Mouse (Mus musculus): ENCODE data around the gene Gls2. TPM values are rescaled to one million over a fixed set of nuclear protein-coding genes. Genes with fewer than 3 reads are reported as not detected.

Gls2 gene
- polyA plus RNA-seq, 1 experiment = 39.4 TPM

DNA sequence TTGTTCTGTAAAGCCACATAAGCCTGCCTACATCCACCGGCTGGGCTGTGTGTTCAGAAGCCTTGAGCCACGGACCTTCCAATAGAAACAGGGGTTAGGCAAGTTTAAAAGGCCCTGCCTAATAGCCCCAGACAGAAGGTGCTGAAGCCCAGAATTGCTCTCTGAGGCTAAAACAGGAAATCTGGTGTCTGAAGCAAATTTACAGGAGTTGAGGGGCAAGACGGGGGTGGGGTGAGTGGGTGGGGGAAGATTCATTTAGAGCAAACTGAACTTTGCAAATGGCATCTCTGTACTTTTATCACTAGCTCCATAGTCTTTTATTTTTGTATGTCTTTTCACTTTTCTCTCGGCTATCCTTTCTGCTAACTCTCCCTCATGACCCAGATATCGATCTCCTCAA, 36.9 kb downstream of the Gls2 start:
- no peak for DNase-seq (ENCODE audit: extremely low spot score in 1 of 2, low spot score in 1 of 2)

DNA sequence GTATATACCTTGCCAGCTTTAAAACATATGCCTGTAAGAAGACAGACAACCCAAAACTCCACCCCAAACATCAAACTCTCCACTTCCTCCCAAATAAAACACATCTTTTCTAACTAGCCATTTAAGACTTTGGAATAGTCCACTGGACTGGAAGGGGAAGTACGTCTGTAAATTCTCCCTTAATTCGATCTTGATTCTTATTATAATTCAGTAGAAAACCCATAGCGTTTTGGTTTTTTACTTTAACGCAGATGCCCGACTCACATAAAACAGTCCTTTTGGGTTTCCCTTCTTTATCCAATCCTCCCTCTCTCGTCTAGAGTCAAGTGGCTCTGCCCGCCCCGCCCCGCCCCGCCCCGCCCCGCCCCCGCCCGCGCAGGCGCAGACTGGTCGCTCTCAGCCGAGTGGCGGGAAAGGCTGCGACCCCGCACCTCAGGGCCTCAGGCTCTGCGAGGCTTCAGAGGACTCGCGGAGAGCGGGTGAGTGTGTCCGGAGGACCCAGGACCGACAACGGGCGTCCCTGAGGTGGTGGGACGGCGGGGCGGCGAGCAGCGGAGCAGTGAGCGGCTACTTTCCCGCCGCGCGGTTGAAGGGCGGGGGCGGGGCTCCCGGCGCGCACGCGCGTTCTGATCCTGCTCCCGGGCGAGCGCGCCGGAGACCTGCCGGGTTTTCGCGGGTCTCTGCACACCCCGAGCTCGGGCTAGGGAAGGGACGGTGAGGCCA, 37.6 kb downstream of the Gls2 start, which contains the start of gene Timeless:
Gene Timeless, plus strand, starts transcription at position 369 of the 723 bp plus-strand sequence.
- DNase-seq (ENCODE audit: extremely low spot score in 1 of 2, low spot score in 1 of 2) = peak in 1 of 2 experiments; percentile 84

DNA sequence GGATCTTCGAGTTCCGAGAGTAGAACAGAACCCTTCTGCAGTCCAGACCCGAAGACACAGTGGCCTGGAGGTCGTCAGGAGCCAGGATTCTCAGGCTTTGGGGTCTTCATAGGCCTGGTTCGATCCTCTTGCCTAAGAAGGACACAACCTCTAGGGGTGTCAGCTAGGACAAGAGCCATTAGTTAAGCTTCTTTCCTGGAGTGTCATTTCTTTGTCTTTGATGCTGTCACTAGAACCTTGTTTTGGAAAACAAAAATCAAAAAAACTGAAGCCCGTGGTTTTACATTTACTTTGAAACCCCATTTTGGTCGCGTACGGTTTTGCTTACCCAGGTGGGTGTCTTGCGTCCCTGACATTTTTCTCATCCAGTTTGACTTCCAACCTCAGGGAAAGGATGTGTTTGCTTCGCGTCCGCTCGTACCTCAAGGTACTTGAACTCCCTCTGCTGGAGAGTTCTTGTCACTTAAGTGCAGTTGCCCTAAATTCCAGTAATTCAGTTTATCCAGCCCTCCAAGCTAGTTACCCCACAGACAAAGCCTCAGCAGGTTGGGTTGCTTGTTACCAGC, 38.2 kb downstream of the Gls2 start:
- DNase-seq (ENCODE audit: extremely low spot score in 1 of 2, low spot score in 1 of 2) = peak in 1 of 2 experiments; percentile 85

DNA sequence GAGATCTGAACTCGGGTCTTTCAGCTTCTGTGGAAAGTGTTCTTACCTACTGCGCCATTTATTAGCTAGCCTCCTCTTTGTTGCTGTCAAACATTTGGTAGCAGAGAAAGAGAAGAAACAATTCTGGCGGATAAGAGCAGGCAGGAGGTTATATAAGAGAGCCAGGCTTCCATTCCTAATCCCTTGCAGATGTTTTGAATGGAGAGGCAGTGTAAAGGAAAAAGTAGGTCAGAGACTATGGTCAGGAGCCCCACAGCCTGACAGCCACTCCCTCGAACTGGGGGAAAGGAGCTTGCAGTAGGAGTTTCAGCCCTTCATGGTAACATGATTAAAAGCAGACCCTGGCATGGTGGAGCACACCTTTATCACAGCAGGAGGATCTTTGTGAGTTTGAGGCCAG, 42.1 kb downstream of the Gls2 start:
- no peak for DNase-seq (ENCODE audit: extremely low spot score in 1 of 2, low spot score in 1 of 2)

DNA sequence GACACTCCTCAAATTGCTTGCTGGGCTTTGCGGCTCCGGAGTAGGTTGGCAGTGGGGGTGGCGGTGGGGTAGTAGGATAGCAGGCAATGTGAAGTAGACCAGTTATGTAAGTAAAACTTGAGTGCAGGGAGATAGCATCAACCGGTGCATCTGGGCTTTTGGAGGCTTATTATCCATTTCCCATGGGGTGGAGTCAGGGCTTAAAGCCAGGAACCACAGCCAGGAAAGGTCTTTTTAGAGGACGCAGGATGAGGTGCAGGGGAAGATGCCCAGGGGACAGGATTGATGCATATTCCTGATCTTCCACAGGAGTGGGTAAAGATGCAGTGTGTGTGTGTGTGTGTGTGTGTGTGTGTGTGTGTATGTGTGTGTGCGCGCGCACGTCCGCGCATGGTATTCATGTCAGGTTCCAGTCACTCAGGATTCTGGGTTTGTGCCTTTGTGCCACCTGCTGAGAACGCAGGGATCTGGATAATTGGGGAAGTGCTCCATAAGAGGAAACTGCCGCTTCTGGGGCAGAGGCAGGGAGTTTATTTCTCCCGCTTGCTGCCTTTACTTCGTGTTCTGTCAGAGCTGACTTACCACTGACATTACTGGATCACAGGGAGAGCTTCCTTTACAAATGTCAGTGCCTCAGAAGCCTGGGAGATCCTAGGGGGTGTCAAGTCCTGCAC, 43.7 kb downstream of the Gls2 start:
- DNase-seq (ENCODE audit: extremely low spot score in 1 of 2, low spot score in 1 of 2) = peak in 1 of 2 experiments; percentile 32

DNA sequence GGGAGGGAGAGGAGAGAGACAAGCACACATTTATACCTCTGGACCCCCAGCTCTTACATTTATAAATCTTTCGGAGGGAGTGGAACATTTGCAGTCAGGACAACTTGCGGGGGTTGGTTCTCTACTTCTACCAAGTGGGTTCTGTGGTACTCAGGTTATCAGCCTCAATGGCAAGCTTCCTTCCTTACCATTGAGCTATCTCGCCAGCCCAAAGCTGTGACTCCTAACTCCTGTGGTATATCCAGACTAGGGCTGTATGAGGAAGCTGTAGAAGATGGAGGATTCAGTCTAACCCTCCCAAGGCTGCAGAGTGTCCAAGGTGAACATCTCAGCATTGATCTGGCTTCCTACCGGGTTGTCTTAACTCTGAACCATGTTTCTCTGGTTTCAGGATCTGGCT, 44.9 kb downstream of the Gls2 start:
- no peak for DNase-seq (ENCODE audit: extremely low spot score in 1 of 2, low spot score in 1 of 2)

DNA sequence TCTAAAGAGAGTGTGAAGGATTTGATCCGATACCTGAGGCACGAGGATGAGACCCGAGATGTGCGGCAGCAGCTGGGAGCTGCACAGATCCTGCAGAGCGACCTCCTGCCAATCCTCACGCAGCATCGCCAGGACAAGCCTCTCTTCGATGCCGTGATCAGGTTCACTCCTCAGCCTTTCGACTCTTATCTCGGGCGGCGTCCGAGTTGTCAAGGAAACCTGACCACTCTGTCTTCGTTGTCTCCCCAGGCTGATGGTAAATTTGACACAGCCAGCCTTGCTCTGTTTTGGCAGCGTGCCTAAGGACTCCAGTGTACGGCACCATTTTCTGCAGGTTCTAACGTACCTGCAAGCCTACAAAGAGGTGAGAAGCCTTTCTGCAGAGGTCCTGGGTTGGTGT, 45.9 kb downstream of the Gls2 start:
- no peak for DNase-seq (ENCODE audit: extremely low spot score in 1 of 2, low spot score in 1 of 2)

DNA sequence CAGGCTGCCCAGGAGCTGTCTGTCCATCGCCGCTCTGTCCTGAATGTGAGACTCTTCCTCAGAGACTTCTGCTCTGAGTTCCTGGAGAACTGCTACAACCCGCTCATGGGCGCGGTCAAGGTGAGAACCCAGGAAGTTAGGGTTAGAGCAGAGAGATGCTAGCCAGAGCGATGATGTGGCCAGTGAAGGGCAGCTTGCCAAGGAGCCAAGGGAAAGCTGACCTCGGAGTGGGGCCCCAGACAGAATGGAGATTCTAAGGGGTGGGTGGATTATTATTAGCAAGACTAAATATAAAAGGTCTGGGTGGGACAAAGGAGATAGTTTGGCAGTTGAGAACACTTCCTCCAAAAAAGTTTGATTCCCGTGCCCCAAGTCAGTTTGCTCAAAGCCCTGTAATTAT, 49.0 kb downstream of the Gls2 start:
- no peak for DNase-seq (ENCODE audit: extremely low spot score in 1 of 2, low spot score in 1 of 2)

DNA sequence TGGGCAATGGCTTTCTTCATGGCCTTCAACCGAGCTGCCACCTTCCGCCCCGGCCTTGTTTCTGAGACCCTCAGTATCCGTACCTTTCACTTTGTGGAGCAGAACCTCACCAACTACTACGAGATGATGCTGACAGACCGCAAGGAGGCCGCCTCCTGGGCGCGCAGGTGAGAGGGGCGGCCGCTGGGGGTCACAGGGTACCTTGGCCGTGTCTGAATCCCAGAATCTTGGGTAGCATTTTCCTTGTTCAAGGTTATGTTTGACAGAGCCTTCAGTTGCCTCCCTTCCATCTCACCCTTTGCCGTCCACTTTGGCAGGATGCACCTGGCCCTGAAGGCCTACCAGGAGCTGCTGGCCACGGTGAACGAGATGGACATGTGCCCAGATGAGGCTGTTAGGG, 49.9 kb downstream of the Gls2 start:
- no peak for DNase-seq (ENCODE audit: extremely low spot score in 1 of 2, low spot score in 1 of 2)

DNA sequence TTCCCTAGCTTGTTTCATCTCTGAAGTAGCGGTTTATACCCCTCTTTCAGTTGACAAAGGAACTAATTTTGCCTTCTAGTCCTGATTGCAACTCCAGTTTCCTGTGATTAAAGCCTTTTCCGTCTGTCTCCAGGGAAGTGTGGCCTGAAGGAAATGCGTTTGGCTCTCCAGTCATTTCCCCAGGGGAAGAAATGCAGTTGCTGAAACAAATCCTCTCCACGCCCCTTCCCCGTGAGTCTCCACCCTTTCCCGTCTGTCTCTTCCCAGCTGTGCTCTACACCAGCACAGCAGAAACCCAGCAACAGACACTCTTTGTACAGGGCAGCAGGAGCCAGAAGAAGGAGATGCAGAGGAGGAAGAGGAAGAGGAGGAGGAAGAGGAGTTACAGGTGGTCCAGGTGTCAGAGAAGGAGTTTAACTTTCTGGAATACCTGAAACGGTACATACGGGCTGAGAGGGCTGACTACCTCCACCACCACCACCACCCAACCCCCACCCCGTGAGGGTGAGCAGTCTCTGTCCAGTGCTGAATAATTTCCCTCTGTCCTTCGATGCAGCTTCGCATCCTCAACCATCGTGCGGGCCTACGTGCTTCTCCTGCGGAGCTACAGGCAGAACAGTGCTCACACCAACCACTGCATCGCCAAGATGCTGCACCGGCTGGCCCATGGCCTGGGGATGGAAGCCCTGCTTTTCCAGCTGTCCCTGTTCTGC, 52.9 kb downstream of the Gls2 start:
- no peak for DNase-seq (ENCODE audit: extremely low spot score in 1 of 2, low spot score in 1 of 2)

DNA sequence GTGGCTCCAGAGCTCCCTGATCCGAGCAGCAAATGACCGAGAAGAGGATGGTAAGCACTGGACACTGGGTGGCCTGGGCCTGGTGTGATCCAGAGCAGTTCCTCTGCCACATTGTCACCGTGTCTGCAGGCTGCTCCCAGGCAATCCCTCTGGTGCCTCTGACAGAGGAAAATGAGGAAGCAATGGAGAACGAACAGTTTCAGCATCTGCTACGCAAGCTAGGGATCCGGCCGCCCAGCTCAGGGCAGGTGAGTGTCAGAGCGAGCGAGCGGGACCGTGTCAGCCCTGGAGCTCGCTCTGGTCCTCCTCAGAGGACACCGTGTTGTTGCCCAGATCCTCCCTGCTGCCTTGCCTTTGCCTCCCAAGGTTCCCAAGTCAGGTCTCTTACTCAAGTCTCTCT, 56.3 kb downstream of the Gls2 start:
- DNase-seq (ENCODE audit: extremely low spot score in 1 of 2, low spot score in 1 of 2) = no peak

DNA sequence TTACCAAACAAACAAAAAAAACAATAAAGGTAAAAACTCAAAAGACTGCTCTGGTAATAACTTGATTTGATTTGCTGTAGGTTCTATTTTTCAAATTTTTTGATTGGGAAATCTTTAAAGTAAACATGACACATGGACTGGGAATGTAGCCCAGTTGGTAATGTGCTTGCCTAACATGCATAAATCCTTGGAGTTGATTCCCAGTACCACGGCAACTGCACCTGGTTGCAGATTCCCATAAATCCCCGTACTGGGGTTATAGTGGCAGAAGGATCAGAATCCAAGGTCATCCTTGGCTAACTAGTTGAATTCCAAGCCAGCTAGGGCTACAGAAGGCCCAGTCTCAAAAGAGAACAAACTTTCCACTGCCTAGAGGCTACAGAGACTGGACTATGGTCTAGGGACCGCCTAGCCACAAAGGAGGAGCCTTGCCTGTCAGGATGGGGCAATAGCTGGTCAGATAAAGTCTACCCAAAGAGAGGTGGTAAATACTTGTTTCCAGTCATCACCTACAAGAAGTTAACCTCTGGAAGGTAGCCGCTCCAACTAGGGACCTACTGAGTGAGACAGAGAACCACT, 59.5 kb downstream of the Gls2 start, which contains the start of gene Apon:
Gene Apon, plus strand, starts transcription at position 420 of the 579 bp plus-strand sequence.
- DNase-seq (ENCODE audit: extremely low spot score in 1 of 2, low spot score in 1 of 2) = no peak

DNA sequence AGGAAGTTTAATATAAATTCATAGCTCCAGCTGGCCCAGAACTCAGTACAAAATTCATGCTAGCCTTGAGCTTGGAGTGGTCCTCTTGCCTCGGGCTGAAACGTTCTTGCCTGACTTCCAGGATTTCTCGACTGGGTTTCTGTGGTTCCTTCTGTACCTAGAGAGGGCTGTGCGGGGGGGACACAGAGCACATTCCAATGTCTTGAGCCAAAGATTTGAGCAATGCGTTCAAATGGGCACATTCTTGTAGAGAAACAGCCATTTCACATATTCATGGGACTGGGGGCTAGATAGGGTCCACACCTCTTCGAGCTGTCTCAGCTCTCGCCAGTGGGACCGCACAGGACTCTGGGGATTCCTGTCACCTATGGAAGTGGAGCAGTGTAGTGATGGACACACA, 61.7 kb downstream of the Gls2 start:
- no peak for DNase-seq (ENCODE audit: extremely low spot score in 1 of 2, low spot score in 1 of 2)

DNA sequence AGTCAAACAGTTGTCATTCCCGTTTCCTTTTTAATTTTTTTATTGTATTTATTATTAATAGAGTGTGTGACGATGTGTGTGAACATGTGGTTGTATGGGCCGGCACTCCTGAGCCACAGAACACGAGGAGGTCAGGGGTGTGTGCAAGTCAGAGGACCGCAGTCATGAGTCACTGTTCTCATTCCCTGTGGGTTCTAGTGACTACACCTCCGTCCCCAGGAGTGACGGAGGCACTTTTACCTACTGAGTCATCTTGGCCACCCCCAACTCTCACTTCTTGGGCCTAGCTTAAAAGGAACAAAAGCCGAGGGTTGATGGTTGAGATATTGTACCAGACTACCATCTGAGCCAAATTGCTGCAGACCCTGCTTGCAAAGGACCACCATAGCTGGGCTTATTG, 62.1 kb downstream of the Gls2 start:
- DNase-seq (ENCODE audit: extremely low spot score in 1 of 2, low spot score in 1 of 2) = peak in 1 of 2 experiments; percentile 42

DNA sequence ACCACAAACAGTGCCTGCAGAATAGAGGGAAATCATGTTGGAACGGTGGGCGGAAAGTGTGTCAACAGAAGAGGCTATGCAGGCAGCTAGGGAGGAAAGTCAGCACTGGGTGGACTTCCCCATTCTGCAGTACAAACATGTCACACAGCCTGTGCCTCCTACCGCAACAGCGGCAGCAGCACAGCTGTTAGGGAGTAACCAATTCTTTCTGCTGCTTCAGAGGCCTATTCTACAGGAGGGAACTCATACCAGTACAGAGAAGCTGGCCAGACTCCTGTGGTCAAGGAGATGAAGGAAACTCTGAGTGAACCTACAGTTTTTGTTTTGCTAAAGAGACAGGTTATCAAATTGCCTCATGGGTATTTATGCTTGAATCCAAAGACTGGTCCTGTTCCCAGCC, 64.7 kb downstream of the Gls2 start:
- no peak for DNase-seq (ENCODE audit: extremely low spot score in 1 of 2, low spot score in 1 of 2)

Other genes starting within 250 kb of the Gls2 start
- gene Hsd17b6, start 186.8 kb upstream of the Gls2 start, polyA plus RNA-seq (2012; rRNA removed) = 0.10 and 0.29 TPM in 2 replicates
- gene Prim1, start 179.3 kb upstream of the Gls2 start, polyA plus RNA-seq (2012; rRNA removed) = 9.5 and 9.9 TPM in 2 replicates
- gene Naca, start 158.9 kb upstream of the Gls2 start, polyA plus RNA-seq (2012; rRNA removed) = 238 and 244 TPM in 2 replicates
- 80.8 and 83.1 TPM in 2 replicates for gene Ptges3, start 135.5 kb upstream of the Gls2 start, polyA plus RNA-seq (2012; rRNA removed)
- gene Atp5b, start 111.2 kb upstream of the Gls2 start, polyA plus RNA-seq (2012; rRNA removed) = 1,563 and 1,614 TPM in 2 replicates
- gene Baz2a, start 102.9 kb upstream of the Gls2 start, polyA plus RNA-seq (2012; rRNA removed) = 36.0 TPM in 2 replicates
- 19.1 and 20.1 TPM in 2 replicates for gene Rbms2, start 14.2 kb upstream of the Gls2 start, polyA plus RNA-seq (2012; rRNA removed)
- gene Spryd4, start 17.4 kb downstream of the Gls2 start, polyA plus RNA-seq (2012; rRNA removed) = 9.8 and 10.4 TPM in 2 replicates
- gene Mip, start 31.4 kb downstream of the Gls2 start, polyA plus RNA-seq (2012; rRNA removed) = not detected in 2 replicates
- gene Timeless, start 37.6 kb downstream of the Gls2 start, polyA plus RNA-seq (2012; rRNA removed) = 5.1 and 5.3 TPM in 2 replicates
- not detected in 2 replicates for gene Apon, start 59.6 kb downstream of the Gls2 start, polyA plus RNA-seq (2012; rRNA removed)
- gene Apof, start 74.2 kb downstream of the Gls2 start, polyA plus RNA-seq (2012; rRNA removed) = 0.23 and 0.58 TPM in 2 replicates
- 29.6 and 33.3 TPM in 2 replicates for gene Stat2, start 76.1 kb downstream of the Gls2 start, polyA plus RNA-seq (2012; rRNA removed)
- gene Il23a, start 104.3 kb downstream of the Gls2 start, polyA plus RNA-seq (2012; rRNA removed) = 0.34 TPM in 2 replicates
- 25.0 and 26.8 TPM in 2 replicates for gene Pan2, start 108.9 kb downstream of the Gls2 start, polyA plus RNA-seq (2012; rRNA removed)
- 64.4 and 65.1 TPM in 2 replicates for gene Cnpy2, start 128.0 kb downstream of the Gls2 start, polyA plus RNA-seq (2012; rRNA removed)
- gene Cs, start 143.3 kb downstream of the Gls2 start, polyA plus RNA-seq (2012; rRNA removed) = 233 and 236 TPM in 2 replicates
- gene Coq10a, start 174.5 kb downstream of the Gls2 start, polyA plus RNA-seq (2012; rRNA removed) = 89.1 and 94.8 TPM in 2 replicates
- 31.9 and 32.6 TPM in 2 replicates for gene Ankrd52, start 182.7 kb downstream of the Gls2 start, polyA plus RNA-seq (2012; rRNA removed)
- 0.36 and 0.46 TPM in 2 replicates for gene Slc39a5, start 206.8 kb downstream of the Gls2 start, polyA plus RNA-seq (2012; rRNA removed)
- gene Nabp2, start 217.0 kb downstream of the Gls2 start, polyA plus RNA-seq (2012; rRNA removed) = 75.0 and 80.7 TPM in 2 replicates
- gene Rnf41, start 217.2 kb downstream of the Gls2 start, polyA plus RNA-seq (2012; rRNA removed) = 75.5 and 76.2 TPM in 2 replicates